Mouse (Mus musculus): ENCODE results near the gene Olfr1129.
"Not testable (repeated sequence)": the region's sequence is repeated elsewhere in the genome, so short reads cannot be mapped to it uniquely, and the experiment has no call there.

The Olfr1129 gene

GRCm38 (mm10) chr2:87573602-87574001 is at the start of gene Olfr1129:
Olfr1129 (plus strand) TSS chr2:87573902.
- DNase-seq (ENCODE audit: low spot score), result not testable (repeated sequence)

- not testable (repeated sequence) for DNase-seq (ENCODE audit: low spot score)
Measured at GRCm38 (mm10) chr2:87525899-87526616, 47.6 kb upstream of the Olfr1129 start.

- no peak for DNase-seq (ENCODE audit: low spot score)
Measured at GRCm38 (mm10) chr2:87531496-87531895, 42.2 kb upstream of the Olfr1129 start, which contains the start of gene Olfr153. Olfr153 (plus strand) TSS chr2:87531796.

GRCm38 (mm10) chr2:87534826-87535225 is 38.9 kb upstream of the Olfr1129 start:
- DNase-seq (ENCODE audit: low spot score), result no peak

GRCm38 (mm10) chr2:87545442-87545841 is 28.3 kb upstream of the Olfr1129 start, which contains the start of gene Olfr1128:
Olfr1128 (minus strand) TSS chr2:87545542.
- DNase-seq (ENCODE audit: low spot score), result no peak

- DNase-seq (ENCODE audit: low spot score), result not testable (repeated sequence)
Measured at GRCm38 (mm10) chr2:87605912-87606311, 32.2 kb downstream of the Olfr1129 start, which contains the start of gene Olfr1130. Olfr1130 (plus strand) TSS chr2:87606212.

GRCm38 (mm10) chr2:87626804-87627203 is 53.1 kb downstream of the Olfr1129 start, which contains the start of gene Olfr1131:
Olfr1131 (plus strand) TSS chr2:87627104.
- no peak for DNase-seq (ENCODE audit: low spot score)
